Mouse (Mus musculus) forebrain, embryonic 14.5 days (tissue): Measurements from ENCODE around the gene Rnps1. TPM values are rescaled to one million over a fixed set of nuclear protein-coding genes. Genes with fewer than 3 reads are reported as not detected.
A peak's percentile ranks its signal among the peaks of the same experiment; 100 is the strongest.

Experiments
- ATAC-seq: fragments of 200-750 bp; cut with Nextera tagmentation; 2 replicates; pipeline ENCODE4 v1.8.0; 2017; ENCODE audit warnings: mild to moderate bottlenecking, moderate library complexity
- DNase-seq: peaks from one replicate; pipeline ENCODE4 v3.0.0-alpha.2; 2015; ENCODE audit warnings: low spot score
- H3K27ac ChIP-seq: fragments of 300-500 bp; sonication (generic); 2 replicates; pipeline ENCODE4 v1.5.1; 2014; ENCODE audit warnings: low read depth, mild to moderate bottlenecking, control low read depth, low read length, moderate library complexity
- H3K27me3 ChIP-seq: fragments of 300-500 bp; sonication (generic); replicated peaks from 2 replicates; pipeline ENCODE4 v1.6.1; 2014; ENCODE audit warnings: low read length, control low read depth, mixed read lengths; ENCODE audit not compliant: control insufficient read depth, insufficient read depth
- H3K36me3 ChIP-seq: fragments of 300-500 bp; sonication (generic); 2 replicates; pipeline ENCODE4 v1.6.1; 2014; ENCODE audit warnings: low read length, control low read depth; ENCODE audit not compliant: control insufficient read depth, insufficient read depth
- H3K4me1 ChIP-seq: fragments of 300-500 bp; sonication (generic); 2 replicates; pipeline ENCODE4 v1.6.1; 2014; ENCODE audit warnings: antibody characterized with exemption, low read length, control low read depth; ENCODE audit not compliant: control insufficient read depth, insufficient read depth
- H3K4me2 ChIP-seq: fragments of 300-500 bp; sonication (generic); 2 replicates; pipeline ENCODE4 v1.6.1; 2014; ENCODE audit warnings: mild to moderate bottlenecking, control low read depth, low read length
- H3K4me3 ChIP-seq: fragments of 300-500 bp; sonication (generic); 2 replicates; pipeline ENCODE4 v1.5.1; 2014; ENCODE audit warnings: low read depth, low read length, control low read depth
- H3K9ac ChIP-seq: fragments of 300-500 bp; sonication (generic); 2 replicates; pipeline ENCODE4 v1.6.1; 2014; ENCODE audit warnings: mild to moderate bottlenecking, low read length, control low read depth, moderate library complexity
- H3K9me3 ChIP-seq: fragments of 300-500 bp; sonication (generic); replicated peaks from 2 replicates; pipeline ENCODE4 v1.6.1; 2016; ENCODE audit warnings: low read length, control low read depth, mixed read lengths; ENCODE audit not compliant: control insufficient read depth
- WGBS: fragments of 180-500 bp; shearing (Covaris S2); extraction: QIAGEN DNeasy Blood & Tissue Kit; methylation state at CpG from one replicate; pipeline ENCODE4 v1.1.7; 2014; 5-methylcytosine and 5-hydroxymethylcytosine counted together
- polyA plus RNA-seq: library from polyadenylated mRNA; unstranded; fragments of >200 nt; fragmentation: Nextera tagmentation; extraction: Ambion mirVana; gene quantifications from 2 replicates; pipeline ENCODE4 v1.2.1, GENCODE M21; 2014

The Rnps1 gene
- polyA plus RNA-seq, 1 experiment from 2014 or later = 304 TPM

- H3K9ac ChIP-seq = peak overlapping the region; percentile 83
- ATAC-seq (no peak), DNase-seq (no peak)
- peaks cover 36% of the 10 kb centered on the region for H3K36me3 ChIP-seq
- under 1% methylated on average over 68 of the region's 68 CpGs for WGBS
- H3K4me3 ChIP-seq = peak overlapping the region; percentile 81
- peak overlapping the region; percentile 72 for H3K27ac ChIP-seq
- no peaks in the 10 kb centered on the region for H3K27me3 ChIP-seq
- no peaks in the 10 kb centered on the region for H3K9me3 ChIP-seq
- H3K4me2 ChIP-seq = peak overlapping the region; percentile 81
- H3K4me1 ChIP-seq = peaks cover 17% of the 10 kb centered on the region
Observed at GRCm38 (mm10) chr17:24470701-24471527, 56.5 kb downstream of the Rnps1 start.

- 84% methylated on average over 4 of the region's 4 CpGs for WGBS
- 0 out of 2 replicates have a peak overlapping the region, but pooled peaks have one; percentile 81 for H3K4me3 ChIP-seq
- no peaks in the 10 kb centered on the region for H3K9me3 ChIP-seq
- no peaks in the 10 kb centered on the region for H3K27me3 ChIP-seq
- H3K9ac ChIP-seq = 0 out of 2 replicates have a peak overlapping the region, but pooled peaks have one; percentile 83
- peak overlapping the region; percentile 81 for H3K4me2 ChIP-seq
- H3K4me1 ChIP-seq = peaks cover 17% of the 10 kb centered on the region
- H3K27ac ChIP-seq = no peak overlapping the region
- no peak for DNase-seq
- peaks cover 52% of the 10 kb centered on the region for H3K36me3 ChIP-seq
- no peak for ATAC-seq
Observed at GRCm38 (mm10) chr17:24472512-24472911, 58.1 kb downstream of the Rnps1 start.

DNA sequence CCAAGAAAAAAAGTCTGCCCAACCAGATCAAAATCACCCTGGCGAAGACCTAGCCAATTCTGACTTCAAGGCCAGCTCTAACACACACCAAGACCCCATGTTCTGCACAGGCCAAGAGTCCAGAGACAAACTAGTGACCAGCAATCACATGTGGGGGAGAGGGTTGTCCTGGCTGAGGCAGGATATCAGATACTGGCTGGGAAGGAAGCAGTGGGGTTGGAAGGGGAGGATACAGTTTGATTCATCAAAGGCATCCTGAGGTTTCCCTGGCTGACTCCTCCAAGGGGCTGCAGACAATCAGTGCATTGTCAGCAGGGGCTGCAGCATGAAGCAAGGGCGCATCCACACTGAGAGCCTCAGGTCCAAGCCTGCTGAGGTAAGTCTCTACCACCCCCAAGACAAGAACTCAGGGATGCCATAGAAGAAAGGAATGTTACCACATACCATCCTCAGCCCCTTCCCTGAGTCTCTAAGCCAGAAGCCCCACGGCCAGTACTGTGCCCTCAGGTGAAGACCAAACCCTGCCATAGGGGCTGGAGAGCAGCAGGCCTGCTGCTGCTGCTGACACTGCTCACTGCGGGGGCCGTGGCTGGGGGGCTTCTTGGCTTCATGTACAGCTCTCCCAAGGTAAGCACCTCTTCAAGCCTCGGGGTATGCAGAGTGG lies 59.4 kb downstream of the Rnps1 start, which contains the start of gene Bricd5:
Bricd5 (plus strand) TSS at position 273 of the 664 bp plus-strand sequence.
- WGBS = 77% methylated on average over 6 of the region's 6 CpGs

DNA sequence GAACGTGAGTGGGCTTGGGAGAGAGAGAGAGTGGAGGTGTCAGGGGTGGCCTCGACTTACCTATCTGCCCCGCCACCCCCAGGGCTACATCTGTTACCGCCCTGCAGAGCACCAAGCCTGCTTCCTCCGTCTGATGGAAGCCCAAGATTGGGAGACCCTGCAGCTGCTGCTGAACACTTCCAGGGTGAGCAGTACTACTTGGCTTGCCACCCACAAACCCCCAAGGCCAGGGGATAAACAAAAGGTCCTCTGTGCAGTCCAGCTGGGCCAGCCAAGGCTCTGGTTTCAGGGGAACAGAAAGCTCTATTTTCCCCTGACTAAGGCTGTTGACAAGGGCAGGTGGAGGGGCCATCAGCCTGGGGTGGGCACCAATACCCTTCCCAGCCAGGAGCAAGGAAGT lies 60.2 kb downstream of the Rnps1 start:
- Histone ChIP-seq H3K27ac (no peak overlapping the region), H3K9ac (no peak overlapping the region), H3K4me3 (no peak overlapping the region), H3K27me3 (no peaks in the 10 kb centered on the region), H3K4me1 (peaks cover 22% of the 10 kb centered on the region), H3K9me3 (no peaks in the 10 kb centered on the region), H3K36me3 (peaks cover 54% of the 10 kb centered on the region), H3K4me2 (no peak overlapping the region)
- ATAC-seq (no peak), DNase-seq (no peak)
- 84% methylated on average over 5 of the region's 5 CpGs for WGBS

More for the DNA sequence above, 59.4 kb downstream of the Rnps1 start, which contains the start of gene Bricd5:
- Histone ChIP-seq H3K4me3 (no peak within 1 kb of the TSS), H3K9me3 (no peaks in the 10 kb centered on the region), H3K4me2 (no peak within 1 kb of the TSS), H3K9ac (0 out of 2 replicates have a peak within 1 kb of the TSS, but pooled peaks have one; percentile 83), H3K27me3 (no peaks in the 10 kb centered on the region), H3K4me1 (peaks cover 22% of the 10 kb centered on the region), H3K36me3 (peaks cover 54% of the 10 kb centered on the region), H3K27ac (no peak within 1 kb of the TSS)
- DNase-seq (no peak), ATAC-seq (no peak)

Other genes with a start within 250 kb of the Rnps1 start
- gene Atp6v0c, start 244.9 kb upstream of the Rnps1 start, polyA plus RNA-seq = 1,021 and 1,033 TPM in 2 replicates
- 10.5 and 15.0 TPM in 2 replicates for gene Tbc1d24, start 209.0 kb upstream of the Rnps1 start, polyA plus RNA-seq
- gene Ntn3, start 205.0 kb upstream of the Rnps1 start, polyA plus RNA-seq = 2.6 and 3.0 TPM in 2 replicates
- gene Tedc2, start 193.7 kb upstream of the Rnps1 start, polyA plus RNA-seq = 11.0 and 12.5 TPM in 2 replicates
- 31.8 and 34.3 TPM in 2 replicates for gene Ccnf, start 163.1 kb upstream of the Rnps1 start, polyA plus RNA-seq
- gene Abca17, start 63.5 kb upstream of the Rnps1 start, polyA plus RNA-seq = 0.13 and 0.31 TPM in 2 replicates
- 14.5 and 21.3 TPM in 2 replicates for gene Abca3, start 62.6 kb upstream of the Rnps1 start, polyA plus RNA-seq
- 31.5 and 31.8 TPM in 2 replicates for gene Eci1, start 12.1 kb downstream of the Rnps1 start, polyA plus RNA-seq
- 2.3 and 3.5 TPM in 2 replicates for gene Dnase1l2, start 28.5 kb downstream of the Rnps1 start, polyA plus RNA-seq
- 8.3 and 16.9 TPM in 2 replicates for gene E4f1, start 55.7 kb downstream of the Rnps1 start, polyA plus RNA-seq
- gene Pgp, start 55.8 kb downstream of the Rnps1 start, polyA plus RNA-seq = 54.7 and 56.5 TPM in 2 replicates
- gene Bricd5, start 59.3 kb downstream of the Rnps1 start, polyA plus RNA-seq = 0.38 and 1.3 TPM in 2 replicates
- 31.8 and 37.2 TPM in 2 replicates for gene Mlst8, start 64.5 kb downstream of the Rnps1 start, polyA plus RNA-seq
- gene Caskin1, start 74.0 kb downstream of the Rnps1 start, polyA plus RNA-seq = 9.1 and 14.6 TPM in 2 replicates
- gene Traf7, start 113.4 kb downstream of the Rnps1 start, polyA plus RNA-seq = 80.1 and 96.6 TPM in 2 replicates
- gene Rab26, start 119.6 kb downstream of the Rnps1 start, polyA plus RNA-seq = 4.0 TPM in 2 replicates
- 12.9 and 16.7 TPM in 2 replicates for gene Pkd1, start 135.3 kb downstream of the Rnps1 start, polyA plus RNA-seq
- gene Tsc2, start 218.1 kb downstream of the Rnps1 start, polyA plus RNA-seq = 59.8 and 66.4 TPM in 2 replicates
- gene Nthl1, start 218.1 kb downstream of the Rnps1 start, polyA plus RNA-seq = 10.0 and 12.3 TPM in 2 replicates
- gene Slc9a3r2, start 235.8 kb downstream of the Rnps1 start, polyA plus RNA-seq = 22.4 and 31.3 TPM in 2 replicates
- not detected in 2 replicates for gene Npw, start 243.9 kb downstream of the Rnps1 start, polyA plus RNA-seq